Mouse (Mus musculus) CH12.LX (cell line): ENCODE measurements around the gene Vps29. TPM values are rescaled to one million over a fixed set of nuclear protein-coding genes. Genes with fewer than 3 reads are reported as not detected.

Experiments used
- DNase-seq: peaks from one replicate; pipeline ENCODE4 v3.0.0-alpha.2; 2013; ENCODE audit errors: extremely low read depth
- H3K27ac ChIP-seq: 2 replicates; pipeline ENCODE4 v1.5.1; 2012; ENCODE audit warnings: low read depth, mild to moderate bottlenecking, control low read depth, moderate library complexity; ENCODE audit not compliant: insufficient read depth
- H3K27me3 ChIP-seq: replicated peaks from 2 replicates; pipeline ENCODE3; 2012; ENCODE audit warnings: inconsistent platforms
- H3K36me3 ChIP-seq, 2 experiments: replicated peaks in 1 of 2; 2 replicates each; pipeline versions ENCODE3 to v1.6.1; 2012; ENCODE audit warnings: inconsistent platforms in 1 of 2, low read length in 1 of 2, mild to moderate bottlenecking in 1 of 2, mixed read lengths in 1 of 2, moderate library complexity in 1 of 2; ENCODE audit not compliant: control insufficient read depth in 1 of 2, insufficient read depth in 1 of 2
- H3K4me1 ChIP-seq, 2 experiments: 2 replicates each; pipeline ENCODE4 v1.6.1; 2012; ENCODE audit warnings: inconsistent platforms in 1 of 2, moderate library complexity in 1 of 2; ENCODE audit not compliant: insufficient read depth in 2 of 2, control insufficient read depth in 1 of 2
- H3K4me2 ChIP-seq: 2 replicates; pipeline ENCODE4 v1.6.1; 2012; ENCODE audit warnings: low read depth, mild to moderate bottlenecking, control low read depth; ENCODE audit not compliant: poor library complexity, insufficient read depth, severe bottlenecking
- H3K4me3 ChIP-seq, 3 experiments: fragments of 150-350 bp in 1 of 3; sonication (generic) in 1 of 3; replicated peaks in 1 of 3; 2 replicates each; pipeline versions ENCODE3 to v1.5.1; 2011 to 2012; ENCODE audit warnings: low read depth in 2 of 3, low read length in 2 of 3, mild to moderate bottlenecking in 2 of 3, moderate library complexity in 2 of 3, control low read depth in 1 of 3, improper control_type of control experiment in 1 of 3, inconsistent platforms in 1 of 3, mixed read lengths in 1 of 3; ENCODE audit not compliant: poor library complexity in 1 of 3
- H3K79me2 ChIP-seq: replicated peaks from 2 replicates; pipeline ENCODE4 v1.6.1; 2012; ENCODE audit warnings: mild to moderate bottlenecking, moderate library complexity; ENCODE audit not compliant: control insufficient read depth, poor library complexity, insufficient read depth, severe bottlenecking; ENCODE audit errors: extremely low read depth
- H3K9ac ChIP-seq: 2 replicates; pipeline ENCODE4 v1.6.1; 2012; ENCODE audit warnings: low read depth, mild to moderate bottlenecking, control low read depth, moderate library complexity; ENCODE audit not compliant: insufficient read depth
- H3K9me3 ChIP-seq: replicated peaks from 2 replicates; pipeline ENCODE3; 2012; ENCODE audit warnings: low read length, inconsistent platforms, mixed read lengths
- BHLHE40 ChIP-seq: IDR thresholded peaks from 2 replicates; pipeline ENCODE4 v1.6.1; 2011; ENCODE audit warnings: mild to moderate bottlenecking, low read depth, low read length, improper control_type of control experiment
- CTCF ChIP-seq, 2 experiments: IDR thresholded peaks in 1 of 2; conservative IDR thresholded peaks in 1 of 2; 2 replicates each; pipeline ENCODE4 v1.5.1; 2011 to 2012; ENCODE audit warnings: low read depth in 2 of 2, low read length in 2 of 2, improper control_type of control experiment in 1 of 2, inconsistent platforms in 1 of 2, mild to moderate bottlenecking in 1 of 2, moderate library complexity in 1 of 2
- E2F4 ChIP-seq: IDR thresholded peaks from 2 replicates; pipeline ENCODE4 v1.6.1; 2011; ENCODE audit warnings: low read depth, low read length, improper control_type of control experiment; ENCODE audit not compliant: insufficient replicate concordance
- ELF1 ChIP-seq: IDR thresholded peaks from 2 replicates; pipeline ENCODE4 v1.6.1; 2014; ENCODE audit warnings: low read depth, mild to moderate bottlenecking, inconsistent platforms, low read length, improper control_type of control experiment
- EP300 ChIP-seq: IDR thresholded peaks from 2 replicates; pipeline ENCODE4 v1.6.1; 2011; ENCODE audit warnings: low read length, improper control_type of control experiment
- HCFC1 ChIP-seq: IDR thresholded peaks from 2 replicates; pipeline ENCODE4 v1.6.1; 2012; ENCODE audit warnings: low read depth, mild to moderate bottlenecking, inconsistent platforms, low read length, improper control_type of control experiment
- IRF4 ChIP-seq: IDR thresholded peaks from 2 replicates; pipeline ENCODE4 v1.6.1; 2014; ENCODE audit warnings: low read depth, mild to moderate bottlenecking, inconsistent platforms, low read length, improper control_type of control experiment
- JUND ChIP-seq: conservative IDR thresholded peaks from 2 replicates; pipeline ENCODE4 v1.6.1; 2011; ENCODE audit warnings: low read depth, low read length, improper control_type of control experiment
- KAT2A ChIP-seq: IDR thresholded peaks from 2 replicates; pipeline ENCODE4 v1.6.1; 2012; ENCODE audit warnings: low read length, improper control_type of control experiment, inconsistent platforms; ENCODE audit not compliant: insufficient replicate concordance
- MAFK ChIP-seq: IDR thresholded peaks from 2 replicates; pipeline ENCODE4 v1.6.1; 2011; ENCODE audit warnings: low read length, improper control_type of control experiment; ENCODE audit not compliant: insufficient replicate concordance
- MAZ ChIP-seq: IDR thresholded peaks from 2 replicates; pipeline ENCODE4 v1.6.1; 2012; ENCODE audit warnings: low read depth, mild to moderate bottlenecking, inconsistent platforms, low read length, improper control_type of control experiment, moderate library complexity
- MEF2A ChIP-seq: IDR thresholded peaks from 2 replicates; pipeline ENCODE4 v1.6.1; 2014; ENCODE audit warnings: low read depth, mild to moderate bottlenecking, inconsistent platforms, low read length, improper control_type of control experiment, borderline replicate concordance
- PAX5 ChIP-seq: IDR thresholded peaks from 2 replicates; pipeline ENCODE4 v1.6.1; 2012; ENCODE audit warnings: low read length, inconsistent platforms, mixed read lengths
- RCOR1 ChIP-seq: conservative IDR thresholded peaks from 2 replicates; pipeline ENCODE4 v1.6.1; 2012; ENCODE audit warnings: low read depth, mild to moderate bottlenecking, inconsistent platforms, low read length, improper control_type of control experiment
- SIN3A ChIP-seq: IDR thresholded peaks from 2 replicates; pipeline ENCODE4 v1.6.1; 2012; ENCODE audit warnings: low read length, improper control_type of control experiment, inconsistent platforms
- SMC3 ChIP-seq: IDR thresholded peaks from 2 replicates; pipeline ENCODE4 v1.6.1; 2011; ENCODE audit warnings: low read depth, low read length, improper control_type of control experiment
- TBP ChIP-seq: conservative IDR thresholded peaks from 2 replicates; pipeline ENCODE4 v1.6.1; 2011; ENCODE audit warnings: low read depth, low read length, improper control_type of control experiment
- USF1 ChIP-seq: IDR thresholded peaks from 2 replicates; pipeline ENCODE4 v1.6.1; 2014; ENCODE audit warnings: low read depth, mild to moderate bottlenecking, inconsistent platforms, low read length, improper control_type of control experiment
- USF2 ChIP-seq: conservative IDR thresholded peaks from 2 replicates; pipeline ENCODE4 v1.6.1; 2011; ENCODE audit warnings: low read depth, low read length, improper control_type of control experiment
- ZC3H11A ChIP-seq: IDR thresholded peaks from 2 replicates; pipeline ENCODE4 v1.6.1; 2012; ENCODE audit warnings: low read depth, mild to moderate bottlenecking, inconsistent platforms, low read length, improper control_type of control experiment
- ZKSCAN1 ChIP-seq: IDR thresholded peaks from 2 replicates; pipeline ENCODE4 v1.6.1; 2012; ENCODE audit warnings: low read depth, inconsistent platforms, low read length, improper control_type of control experiment, borderline replicate concordance
- dilution Hi-C: fragments of 300-500 bp; cut with MboI; formaldehyde crosslinking; loops from 2 replicates; pipeline ENCODE4 v1.14.3; 2020; ENCODE audit warnings: low sequenced_read_pairs; ENCODE audit not compliant: extremely low pct_unique_long_range_greater_than_20kb, extremely low pct_ligation_motif_present
- in situ Hi-C: fragments of 300-500 bp; cut with MboI; formaldehyde crosslinking; loops from 3 replicates; pipeline ENCODE4 v1.14.3; 2019; ENCODE audit warnings: low sequenced_read_pairs, low pct_ligation_motif_present, low pct_unique_long_range_greater_than_20kb, mixed read lengths
- polyA plus RNA-seq: library from polyadenylated mRNA; unstranded; fragments of >175 nt; gene quantifications from 2 replicates; pipeline ENCODE4 v1.2.1, GENCODE M21; 2012; ENCODE audit warnings: low read depth; ENCODE audit not compliant: insufficient read length
- total RNA-seq, 2 experiments: library from RNA; depleted of rRNA; stranded (reverse); fragments of 300-350 nt in 1 of 2; fragments of >200 nt in 1 of 2; gene quantifications; 2 replicates each; pipeline ENCODE4 v1.2.3; 2012 to 2014

The Vps29 gene
- total and polyA plus RNA-seq, 3 experiments, result 82.2 to 145 (median 94.4) TPM

DNA sequence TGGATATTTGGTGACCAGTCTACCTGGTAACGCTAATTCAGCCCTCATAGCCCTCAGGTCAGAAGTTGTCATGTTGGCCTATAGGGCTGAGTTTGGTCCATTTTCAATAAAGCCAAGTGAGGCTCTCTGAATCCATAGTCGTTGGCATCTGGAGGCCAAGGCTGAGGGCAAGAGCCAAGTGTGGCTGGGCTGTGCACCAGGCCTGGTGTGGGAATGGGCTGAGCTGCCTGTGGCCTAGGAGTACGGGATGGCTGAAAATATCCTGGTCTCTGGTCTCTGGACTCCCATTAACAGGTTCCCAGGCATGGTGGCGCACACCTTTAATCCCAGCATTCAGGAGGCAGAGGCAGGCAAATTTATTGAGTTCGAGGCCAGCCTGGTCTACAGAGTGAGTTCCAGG, 35.8 kb downstream of the Vps29 start:
- Histone ChIP-seq H3K4me2 (no peak overlapping the region), H3K79me2 (peaks cover 27% of the 10 kb centered on the region), H3K27me3 (no peaks in the 10 kb centered on the region), H3K4me1 (peaks cover 2 to 17% of the 10 kb centered on the region in 2 experiments; a peak in 3 of 4 replicates), H3K9me3 (no peaks in the 10 kb centered on the region), H3K9ac (no peak overlapping the region), H3K27ac (no peak overlapping the region), H3K36me3 (peaks cover 6 to 8% of the 10 kb centered on the region in 2 experiments), H3K4me3 (no peak overlapping the region)
- dilution Hi-C loops, result no loop called here
- no peak for TF ChIP-seq KAT2A
- TF ChIP-seq CTCF (conservative IDR thresholded peaks at IDR 0.05 in 1 of 2, IDR thresholded peaks at IDR 0.05 in 1 of 2; ENCODE audit: low read depth in 2 of 2, low read length in 2 of 2), result no peak
- no peak for TF ChIP-seq ZKSCAN1
- no peak for TF ChIP-seq RCOR1
- no peak for TF ChIP-seq IRF4
- no peak for TF ChIP-seq MAFK
- TF ChIP-seq SMC3, result no peak
- no peak for TF ChIP-seq JUND
- no peak for TF ChIP-seq TBP
- TF ChIP-seq HCFC1, result no peak
- no peak for TF ChIP-seq MEF2A
- TF ChIP-seq MAZ, result no peak
- TF ChIP-seq PAX5, result no peak
- no peak for TF ChIP-seq USF1
- no peak for TF ChIP-seq ZC3H11A
- no peak for TF ChIP-seq EP300
- no peak for TF ChIP-seq ELF1
- TF ChIP-seq SIN3A, result no peak
- no peak for TF ChIP-seq USF2
- DNase-seq, result no peak
- in situ Hi-C loops, result no loop called here

DNA sequence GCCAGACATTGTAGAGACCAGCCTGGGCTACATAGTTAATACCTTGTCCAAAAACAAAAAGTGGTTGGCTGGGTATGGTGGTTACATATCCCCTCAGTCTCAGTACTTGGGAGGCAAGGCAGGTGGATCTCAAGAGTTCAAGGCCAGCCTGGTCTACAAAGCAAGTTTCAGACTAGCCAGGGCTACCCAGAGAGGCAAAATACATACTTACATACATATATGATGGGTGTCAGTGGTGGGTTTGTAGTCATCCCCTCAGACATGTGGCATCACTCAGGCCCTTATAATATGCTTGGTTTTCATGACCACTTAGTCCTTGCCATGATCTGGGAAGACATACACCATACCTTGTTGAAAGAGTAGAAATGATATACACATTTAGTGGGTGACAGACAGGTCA, 36.5 kb downstream of the Vps29 start:
- in situ Hi-C loops (no loop called here), dilution Hi-C loops (no loop called here)
- TF ChIP-seq USF2 (no peak), E2F4 (no peak), ZKSCAN1 (no peak), BHLHE40 (no peak), MAFK (no peak)
- Histone ChIP-seq H3K79me2 (peaks cover 33% of the 10 kb centered on the region), H3K4me2 (no peak overlapping the region), H3K27me3 (no peaks in the 10 kb centered on the region), H3K27ac (no peak overlapping the region), H3K9me3 (no peaks in the 10 kb centered on the region), H3K4me1 (peaks cover 2 to 21% of the 10 kb centered on the region in 2 experiments; a peak in 3 of 4 replicates), H3K4me3 (no peak overlapping the region), H3K9ac (no peak overlapping the region), H3K36me3 (peaks cover 9 to 13% of the 10 kb centered on the region in 2 experiments)
- no peak for DNase-seq
